Mouse (Mus musculus) olfactory bulb, adult 2 months (tissue): ENCODE measurements around the gene Tmc4. TPM values are rescaled to one million over a fixed set of nuclear protein-coding genes. Genes with fewer than 3 reads are reported as not detected.
"Not testable (repeated sequence)": the region's sequence is repeated elsewhere in the genome, so short reads cannot be mapped to it uniquely, and the experiment has no call there.

Source experiments
- H3K27ac ChIP-seq: fragments of 200-500 bp; 2 replicates; pipeline ENCODE4 v1.5.1; 2012; ENCODE audit warnings: low read depth, low read length; ENCODE audit not compliant: insufficient read depth
- H3K4me1 ChIP-seq: fragments of 200-500 bp; 2 replicates; pipeline ENCODE4 v1.6.1; 2012; ENCODE audit warnings: low read length; ENCODE audit not compliant: control insufficient read depth, insufficient read depth
- H3K4me3 ChIP-seq: fragments of 200-500 bp; 2 replicates; pipeline ENCODE4 v1.5.1; 2012; ENCODE audit warnings: mild to moderate bottlenecking, low read depth, low read length, moderate library complexity; ENCODE audit not compliant: insufficient read depth
- CTCF ChIP-seq: fragments of 200-500 bp; IDR thresholded peaks from 2 replicates; pipeline ENCODE4 v1.5.1; 2012; ENCODE audit warnings: low read depth, mild to moderate bottlenecking, low read length, moderate library complexity; ENCODE audit not compliant: insufficient read depth
- POLR2A ChIP-seq: fragments of 200-500 bp; IDR thresholded peaks from 2 replicates; pipeline ENCODE4 v1.6.1; 2012; ENCODE audit warnings: mild to moderate bottlenecking, low read depth, low read length, moderate library complexity; ENCODE audit not compliant: insufficient read depth
- WGBS: fragments of 180-500 bp; shearing (Covaris S2); methylation state at CpG from one replicate; pipeline ENCODE4 v1.1.7; 2018; 5-methylcytosine and 5-hydroxymethylcytosine counted together
- polyA plus RNA-seq: library from polyadenylated mRNA; stranded (reverse); fragments of >200 nt; gene quantifications from 2 replicates; pipeline ENCODE4 v1.2.4, GENCODE M21; 2012; ENCODE audit warnings: low replicate concordance; ENCODE audit not compliant: missing spikeins, insufficient read depth, insufficient read length

Gene Tmc4
- polyA plus RNA-seq, 1 experiment = not detected

- Histone ChIP-seq H3K4me3 (no peak overlapping the region), H3K4me1 (peaks cover 12% of the 10 kb centered on the region), H3K27ac (no peak overlapping the region)
- WGBS = 39% methylated on average over 11 of the region's 11 CpGs
- TF ChIP-seq POLR2A (no peak), CTCF (no peak)
Observed at GRCm38 (mm10) chr7:3706343-3706934, 29.1 kb upstream of the Tmc4 start.

GRCm38 (mm10) chr7:3705911-3706310, 28.6 kb upstream of the Tmc4 start:
- H3K4me3 ChIP-seq = 0 out of 2 replicates have a peak overlapping the region, but pooled peaks have one; percentile 13
- WGBS = 32% methylated on average over 6 of the region's 6 CpGs
- H3K4me1 ChIP-seq = peaks cover 12% of the 10 kb centered on the region
- TF ChIP-seq POLR2A = no peak
- TF ChIP-seq CTCF = no peak
- H3K27ac ChIP-seq = no peak overlapping the region

GRCm38 (mm10) chr7:3705461-3705860, 28.1 kb upstream of the Tmc4 start:
- 6% methylated on average over 7 of the region's 7 CpGs for WGBS
- H3K4me1 ChIP-seq = peaks cover 12% of the 10 kb centered on the region
- H3K27ac ChIP-seq = not testable (repeated sequence)
- peak overlapping the region; percentile 13; the same call in 1 of the 2 replicates for H3K4me3 ChIP-seq

GRCm38 (mm10) chr7:3704475-3704874, 27.1 kb upstream of the Tmc4 start:
- H3K27ac ChIP-seq = no peak overlapping the region
- 1% methylated on average over 20 of the region's 20 CpGs for WGBS

GRCm38 (mm10) chr7:3703879-3704441, 26.6 kb upstream of the Tmc4 start, which contains the start of gene Rps9:
Gene Rps9, plus strand, starts transcription at chr7:3703993.
- peak within 1 kb of the TSS; percentile 58 for H3K4me3 ChIP-seq
- H3K27ac ChIP-seq = peak within 1 kb of the TSS; percentile 95
- peaks cover 12% of the 10 kb centered on the region for H3K4me1 ChIP-seq
- TF ChIP-seq POLR2A (peak; percentile 83), CTCF (0 out of 2 replicates have a peak, but pooled peaks have one; percentile 11)
- whole genome bisulfite sequencing = under 1% methylated on average over 42 of the region's 42 CpGs

More at GRCm38 (mm10) chr7:3704475-3704874, 27.1 kb upstream of the Tmc4 start:
- peak overlapping the region; percentile 58 for H3K4me3 ChIP-seq
- H3K4me1 ChIP-seq = peaks cover 12% of the 10 kb centered on the region
- no peak for TF ChIP-seq CTCF
- TF ChIP-seq POLR2A = no peak

GRCm38 (mm10) chr7:3703148-3703878, 26.0 kb upstream of the Tmc4 start:
- TF ChIP-seq CTCF = no peak
- Histone ChIP-seq H3K27ac (peak overlapping the region; percentile 95; the same call in 1 of the 2 replicates), H3K4me1 (peaks cover 12% of the 10 kb centered on the region), H3K4me3 (no peak overlapping the region)
- 21% methylated on average over 6 of the region's 6 CpGs for WGBS

- 95% methylated on average over 6 of the region's 6 CpGs for WGBS
- Histone ChIP-seq H3K4me1 (peaks cover 9% of the 10 kb centered on the region), H3K4me3 (no peak overlapping the region), H3K27ac (no peak overlapping the region)
- no peak for TF ChIP-seq POLR2A
- no peak for TF ChIP-seq CTCF
Observed at GRCm38 (mm10) chr7:3698471-3698870, 21.1 kb upstream of the Tmc4 start.

GRCm38 (mm10) chr7:3694949-3695305, 17.6 kb upstream of the Tmc4 start:
- not testable (repeated sequence) for H3K27ac ChIP-seq
- 2% methylated on average over 9 of the region's 9 CpGs for WGBS
- peaks cover 15% of the 10 kb centered on the region for H3K4me1 ChIP-seq
- H3K4me3 ChIP-seq = peak overlapping the region; percentile 74
